Mouse (Mus musculus) megakaryocyte, embryonic 14.5 days (primary cell): Measurements from ENCODE around the gene Commd1.

Experiments
- FLI1 ChIP-seq: IDR thresholded peaks from 2 replicates; pipeline ENCODE4 v1.6.1; 2012; ENCODE audit warnings: low read length, inconsistent platforms, mixed read lengths
- GATA1 ChIP-seq: IDR thresholded peaks from 3 replicates; pipeline ENCODE4 v1.6.1; 2012; ENCODE audit warnings: mixed read lengths, low read length, inconsistent platforms, borderline replicate concordance

- no peak for TF ChIP-seq GATA1
- no peak for TF ChIP-seq FLI1
Observed at GRCm38 (mm10) chr11:22981041-22981440, 1.1 kb downstream of the Commd1 start.
